Mouse (Mus musculus) liver, embryonic 15.5 days (tissue): Measurements from ENCODE around the gene Rangrf. TPM values are rescaled to one million over a fixed set of nuclear protein-coding genes. Genes with fewer than 3 reads are reported as not detected.
"Not testable (repeated sequence)": the region's sequence is repeated elsewhere in the genome, so short reads cannot be mapped to it uniquely, and the experiment has no call there.

Source experiments
- ATAC-seq: fragments of 200-750 bp; cut with Nextera tagmentation; 2 replicates; pipeline ENCODE4 v1.8.0; 2017; ENCODE audit warnings: moderate number of reproducible peaks, mild to moderate bottlenecking, moderate library complexity; ENCODE audit not compliant: insufficient read depth
- H3K27ac ChIP-seq: fragments of 300-500 bp; sonication (generic); replicated peaks from 2 replicates; pipeline ENCODE4 v1.5.1; 2015; ENCODE audit warnings: mild to moderate bottlenecking, inconsistent platforms
- H3K27me3 ChIP-seq: fragments of 300-500 bp; sonication (generic); 2 replicates; pipeline ENCODE4 v1.6.1; 2015; ENCODE audit warnings: mild to moderate bottlenecking, inconsistent platforms
- H3K36me3 ChIP-seq: fragments of 300-500 bp; sonication (generic); replicated peaks from 2 replicates; pipeline ENCODE4 v1.6.1; 2015; ENCODE audit warnings: moderate library complexity, mild to moderate bottlenecking, inconsistent platforms
- H3K4me1 ChIP-seq: fragments of 300-500 bp; sonication (generic); replicated peaks from 2 replicates; pipeline ENCODE4 v1.6.1; 2015; ENCODE audit warnings: inconsistent platforms
- H3K4me2 ChIP-seq: fragments of 300-500 bp; sonication (generic); 2 replicates; pipeline ENCODE4 v1.6.1; 2015; ENCODE audit warnings: moderate library complexity, mild to moderate bottlenecking, inconsistent platforms
- H3K4me3 ChIP-seq: fragments of 300-500 bp; sonication (generic); replicated peaks from 2 replicates; pipeline ENCODE4 v1.5.1; 2015; ENCODE audit warnings: mild to moderate bottlenecking, inconsistent platforms
- H3K9ac ChIP-seq: fragments of 300-500 bp; sonication (generic); 2 replicates; pipeline ENCODE4 v1.6.1; 2015; ENCODE audit warnings: moderate library complexity, mild to moderate bottlenecking, inconsistent platforms
- H3K9me3 ChIP-seq: fragments of 300-500 bp; sonication (generic); replicated peaks from 2 replicates; pipeline ENCODE4 v1.6.1; 2016; ENCODE audit warnings: inconsistent platforms
- WGBS: fragments of 180-500 bp; shearing (Covaris S2); methylation state at CpG from one replicate; pipeline ENCODE4 v1.1.7; 2015; ENCODE audit warnings: mixed read lengths; ENCODE audit not compliant: insufficient replicate concordance; 5-methylcytosine and 5-hydroxymethylcytosine counted together
- polyA plus RNA-seq: library from polyadenylated mRNA; unstranded; fragments of >200 nt; fragmentation: Nextera tagmentation; extraction: Ambion mirVana; gene quantifications from 2 replicates; pipeline ENCODE4 v1.2.1, GENCODE M21; 2015

The Rangrf gene
- polyA plus RNA-seq, 1 experiment from 2014 or later = 22.4 TPM

DNA sequence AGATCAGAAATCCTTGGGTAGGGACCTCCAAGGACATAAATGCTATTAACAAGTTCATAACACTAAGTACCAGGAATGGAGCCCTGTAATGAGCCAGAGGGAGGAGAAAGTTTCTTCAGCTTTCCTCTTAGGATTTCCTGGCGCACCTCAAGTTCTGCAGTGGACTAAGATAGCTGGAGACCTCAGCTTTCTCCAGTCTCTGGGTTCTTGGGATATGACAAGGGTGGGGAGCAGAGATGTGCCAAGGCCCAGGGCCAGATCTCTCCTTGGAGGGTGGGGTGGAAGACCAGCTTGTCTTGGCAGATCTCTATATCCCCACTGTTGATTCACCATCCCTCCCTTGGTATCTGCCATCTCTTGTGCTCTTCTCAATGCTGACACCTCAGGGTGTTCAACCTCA, 616 bp upstream of the Rangrf start:
- no peak overlapping the region for H3K9ac ChIP-seq
- no peaks in the 10 kb centered on the region for H3K36me3 ChIP-seq
- H3K4me1 ChIP-seq = peaks cover 26% of the 10 kb centered on the region
- no peak for ATAC-seq
- no peaks in the 10 kb centered on the region; the same call in 1 of the 2 replicates for H3K27me3 ChIP-seq
- H3K27ac ChIP-seq = no peak overlapping the region
- H3K4me2 ChIP-seq = no peak overlapping the region
- H3K9me3 ChIP-seq = no peaks in the 10 kb centered on the region
- WGBS = 78% methylated on average over 1 of the region's 1 CpGs
- H3K4me3 ChIP-seq = no peak overlapping the region

- Histone ChIP-seq H3K36me3 (no peaks in the 10 kb centered on the region), H3K27ac (no peak overlapping the region), H3K9ac (no peak overlapping the region), H3K9me3 (no peaks in the 10 kb centered on the region), H3K4me2 (peak overlapping the region; percentile 80), H3K4me3 (peak overlapping the region; percentile 56), H3K27me3 (no peaks in the 10 kb centered on the region; the same call in 1 of the 2 replicates), H3K4me1 (peaks cover 20% of the 10 kb centered on the region)
- WGBS = 42% methylated on average over 6 of the region's 6 CpGs
- no peak for ATAC-seq
These were observed 930 bp downstream of the Rangrf start for GRCm38 (mm10) chr11:68974059-68974450.

DNA sequence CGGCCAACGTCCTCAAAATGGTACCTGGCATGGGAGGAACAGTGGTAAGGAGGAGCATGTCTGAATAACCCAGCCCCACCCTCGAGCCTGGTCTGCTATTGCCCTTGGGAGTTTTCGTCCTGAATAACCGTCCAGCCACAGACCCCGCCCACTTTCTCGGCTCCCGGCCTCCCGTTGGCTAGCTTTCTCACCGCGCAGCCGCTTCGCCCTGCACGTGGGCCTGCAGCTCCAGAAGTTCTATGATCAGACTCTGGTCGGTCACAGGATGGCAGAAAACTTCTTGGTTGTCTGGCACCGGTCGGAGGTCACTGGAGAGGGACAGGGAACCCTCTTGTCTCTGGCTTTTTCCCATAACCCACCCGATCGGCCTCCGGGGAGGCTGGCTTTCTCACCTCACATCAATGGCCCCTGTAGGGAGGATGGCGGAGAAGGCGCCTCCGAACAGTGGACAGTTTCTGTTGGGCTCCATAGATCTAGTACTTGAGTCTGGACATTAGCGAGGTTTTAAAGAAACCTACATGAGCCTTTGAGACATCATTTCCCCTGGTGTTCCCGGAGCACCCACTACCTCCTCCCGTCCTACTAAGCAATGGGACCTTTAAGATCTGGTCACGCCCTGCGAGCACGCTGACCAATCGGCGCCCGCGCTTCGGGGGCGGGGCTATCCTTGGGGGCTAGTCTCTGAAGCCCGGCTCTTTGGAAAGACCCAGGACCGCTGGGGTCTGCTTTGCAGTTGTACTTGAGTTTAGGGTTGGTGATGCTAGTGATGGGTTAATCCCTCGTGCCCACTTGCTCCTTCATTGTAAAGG, 1.5 kb downstream of the Rangrf start:
- not testable (repeated sequence) for H3K9me3 ChIP-seq, H3K27ac ChIP-seq, H3K27me3 ChIP-seq, H3K36me3 ChIP-seq
- peak; percentile 88 for ATAC-seq
- Histone ChIP-seq H3K4me3 (peak overlapping the region; percentile 56), H3K9ac (peak overlapping the region; percentile 18; the same call in 1 of the 2 replicates), H3K4me2 (peak overlapping the region; percentile 80), H3K4me1 (peaks cover 25% of the 10 kb centered on the region)
- WGBS = under 1% methylated on average over 38 of the region's 38 CpGs

DNA sequence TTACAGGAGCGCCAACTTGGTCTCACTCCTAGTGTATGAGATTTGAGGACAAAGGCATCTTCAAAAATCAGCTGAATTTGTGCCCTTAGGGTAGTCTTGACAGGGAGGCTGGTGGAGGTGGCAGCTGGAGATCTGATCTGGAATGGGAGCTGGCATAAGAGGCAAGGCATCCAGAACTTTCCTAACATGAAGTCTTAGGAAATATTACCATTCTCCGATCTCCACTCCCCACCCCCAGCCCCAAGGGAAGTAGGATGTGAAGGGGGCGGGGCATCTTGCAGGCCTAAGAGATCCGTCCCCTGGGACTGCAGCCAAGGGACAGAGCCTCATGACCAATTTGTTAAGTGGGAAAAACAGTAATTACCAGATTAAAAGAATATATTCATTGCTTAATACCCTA, 4.8 kb downstream of the Rangrf start:
- no peaks in the 10 kb centered on the region for H3K36me3 ChIP-seq
- H3K4me1 ChIP-seq = peaks cover 45% of the 10 kb centered on the region
- H3K27me3 ChIP-seq = peaks cover 6% of the 10 kb centered on the region; the same call in 1 of the 2 replicates
- no peak overlapping the region for H3K4me3 ChIP-seq
- ATAC-seq = no peak
- no peak overlapping the region for H3K27ac ChIP-seq
- no peak overlapping the region for H3K9ac ChIP-seq
- 73% methylated on average over 4 of the region's 4 CpGs for WGBS
- H3K9me3 ChIP-seq = no peaks in the 10 kb centered on the region
- no peak overlapping the region for H3K4me2 ChIP-seq

GRCm38 (mm10) chr11:68968752-68969151, 6.2 kb downstream of the Rangrf start:
- Histone ChIP-seq H3K27me3 (peaks cover 6% of the 10 kb centered on the region; the same call in 1 of the 2 replicates), H3K4me2 (peak overlapping the region; percentile 97), H3K27ac (no peak overlapping the region), H3K9me3 (no peaks in the 10 kb centered on the region), H3K36me3 (no peaks in the 10 kb centered on the region), H3K4me3 (no peak overlapping the region), H3K9ac (no peak overlapping the region; the same call in 1 of the 2 replicates), H3K4me1 (peaks cover 39% of the 10 kb centered on the region)
- no peak for ATAC-seq
- WGBS = 80% methylated on average over 11 of the region's 11 CpGs

GRCm38 (mm10) chr11:68967337-68968282, 7.4 kb downstream of the Rangrf start, which contains the start of gene Slc25a35:
TSS of gene Slc25a35 (plus strand) at chr11:68968131.
- no peaks in the 10 kb centered on the region for H3K9me3 ChIP-seq
- under 1% methylated on average over 50 of the region's 50 CpGs for WGBS
- peak within 1 kb of the TSS; percentile 97 for H3K4me2 ChIP-seq
- H3K4me1 ChIP-seq = peaks cover 29% of the 10 kb centered on the region
- peaks cover 6% of the 10 kb centered on the region; the same call in 1 of the 2 replicates for H3K27me3 ChIP-seq
- H3K9ac ChIP-seq = peak within 1 kb of the TSS; percentile 61
- H3K27ac ChIP-seq = peak within 1 kb of the TSS; percentile 82
- H3K36me3 ChIP-seq = no peaks in the 10 kb centered on the region
- peak; percentile 98 for ATAC-seq
- H3K4me3 ChIP-seq = peak within 1 kb of the TSS; percentile 74

DNA sequence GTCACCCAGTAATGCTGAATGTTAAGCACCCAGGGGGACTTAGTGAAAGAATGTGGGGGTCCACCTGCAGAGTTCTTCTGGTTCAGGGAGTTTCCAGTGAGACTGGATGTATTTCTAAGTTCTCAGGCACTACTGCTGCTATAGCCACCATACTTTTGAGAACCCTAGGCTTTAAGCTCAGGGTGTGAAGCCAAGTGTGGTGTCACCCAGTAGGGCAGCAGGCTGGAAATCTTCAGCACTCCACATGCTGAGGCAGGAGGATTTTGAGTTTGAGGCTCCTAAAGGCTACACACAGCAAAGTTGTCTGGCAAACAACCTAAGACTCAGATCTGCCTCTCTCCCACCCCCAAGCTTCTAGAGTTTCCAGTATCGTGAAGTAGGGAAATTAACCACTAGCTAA, 8.4 kb downstream of the Rangrf start:
- Histone ChIP-seq H3K36me3 (no peaks in the 10 kb centered on the region), H3K9me3 (no peaks in the 10 kb centered on the region), H3K9ac (no peak overlapping the region), H3K27me3 (peaks cover 6% of the 10 kb centered on the region; the same call in 1 of the 2 replicates), H3K4me1 (peaks cover 28% of the 10 kb centered on the region), H3K4me2 (peak overlapping the region; percentile 97; the same call in 1 of the 2 replicates), H3K4me3 (no peak overlapping the region; the same call in 1 of the 2 replicates), H3K27ac (no peak overlapping the region)
- no peak for ATAC-seq
- 37% methylated on average over 1 of the region's 1 CpGs for WGBS

- H3K27me3 ChIP-seq = peaks cover 6% of the 10 kb centered on the region; the same call in 1 of the 2 replicates
- WGBS = 17% methylated on average over 3 of the region's 3 CpGs
- H3K36me3 ChIP-seq = no peaks in the 10 kb centered on the region
- no peaks in the 10 kb centered on the region for H3K9me3 ChIP-seq
- no peak overlapping the region for H3K4me3 ChIP-seq
- H3K4me2 ChIP-seq = no peak overlapping the region
- no peak for ATAC-seq
- no peak overlapping the region for H3K9ac ChIP-seq
- peaks cover 28% of the 10 kb centered on the region for H3K4me1 ChIP-seq
- H3K27ac ChIP-seq = no peak overlapping the region
These were observed 9.1 kb downstream of the Rangrf start for GRCm38 (mm10) chr11:68965845-68966244.

DNA sequence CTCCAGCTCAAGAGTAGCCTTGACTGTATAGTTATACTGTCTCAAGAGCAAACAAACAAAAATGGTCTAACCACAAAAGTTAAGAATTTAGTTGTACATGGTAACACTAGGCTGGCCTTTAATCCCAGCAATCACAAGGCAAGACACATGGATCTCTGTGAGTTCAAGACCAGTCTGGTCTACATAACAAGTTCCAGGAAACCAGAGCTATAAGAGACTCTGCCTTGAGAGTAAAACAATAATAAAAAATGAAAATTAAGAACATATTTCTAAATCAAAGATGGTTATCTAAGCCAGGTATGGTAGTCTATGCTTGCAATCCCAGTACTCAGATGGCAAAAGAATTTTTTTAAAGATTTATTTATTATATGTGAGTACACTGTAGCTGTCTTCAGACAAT, 9.9 kb downstream of the Rangrf start:
- H3K4me3 ChIP-seq = no peak overlapping the region
- H3K4me1 ChIP-seq = peaks cover 28% of the 10 kb centered on the region
- H3K27ac ChIP-seq = no peak overlapping the region
- H3K4me2 ChIP-seq = no peak overlapping the region
- no peak for ATAC-seq
- H3K27me3 ChIP-seq = peaks cover 6% of the 10 kb centered on the region; the same call in 1 of the 2 replicates
- no peak overlapping the region for H3K9ac ChIP-seq
- H3K36me3 ChIP-seq = no peaks in the 10 kb centered on the region
- no peaks in the 10 kb centered on the region for H3K9me3 ChIP-seq

DNA sequence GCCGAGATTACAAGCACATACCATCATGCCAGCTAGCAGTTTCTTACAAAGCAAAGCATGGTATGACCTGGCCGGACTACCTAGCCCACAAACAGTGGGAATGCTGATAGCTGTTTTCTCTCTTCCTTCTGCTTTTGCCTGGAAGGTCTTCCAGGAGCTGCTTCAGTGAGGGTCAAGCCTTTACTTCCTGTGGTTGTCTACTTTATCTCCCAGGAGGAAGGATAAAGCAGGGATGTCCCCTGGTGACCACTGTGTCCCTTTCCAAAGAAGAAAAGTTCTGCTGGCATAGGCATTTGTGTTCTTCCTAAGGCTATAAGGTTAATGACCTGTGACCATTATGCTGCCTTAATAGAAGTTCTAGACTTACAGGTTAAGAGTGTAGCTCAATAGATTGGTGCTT, 11.6 kb downstream of the Rangrf start:
- H3K4me2 ChIP-seq = no peak overlapping the region
- no peak overlapping the region for H3K27ac ChIP-seq
- H3K36me3 ChIP-seq = no peaks in the 10 kb centered on the region
- no peak for ATAC-seq
- H3K4me1 ChIP-seq = peaks cover 19% of the 10 kb centered on the region
- H3K9me3 ChIP-seq = no peaks in the 10 kb centered on the region
- WGBS = 47% methylated on average over 2 of the region's 2 CpGs
- no peak overlapping the region for H3K4me3 ChIP-seq
- no peaks in the 10 kb centered on the region for H3K27me3 ChIP-seq
- no peak overlapping the region for H3K9ac ChIP-seq

- not testable (repeated sequence) for H3K4me3 ChIP-seq, H3K4me2 ChIP-seq, ATAC-seq, H3K9me3 ChIP-seq, H3K4me1 ChIP-seq, H3K27me3 ChIP-seq, H3K27ac ChIP-seq, H3K36me3 ChIP-seq, H3K9ac ChIP-seq
- WGBS = 34% methylated on average over 11 of the region's 11 CpGs
These were observed 12.8 kb downstream of the Rangrf start for GRCm38 (mm10) chr11:68962159-68962558.
